Mouse (Mus musculus) common myeloid progenitor, adult 5-6 weeks (primary cell): ENCODE measurements at regions not wholly inside any gene's neighbourhood (a gene's known extent, or its start where the extent isn't known, plus 50 kb on each side); places are given as distances from the start of the nearest gene placed in this dataset.

Experiments used
- ATAC-seq: replicated peaks from 2 replicates; pipeline ENCODE4 v1.8.0; 2016; ENCODE audit warnings: low read depth, mild to moderate bottlenecking, moderate TSS enrichment, inconsistent platforms; ENCODE audit not compliant: poor library complexity, severe bottlenecking

GRCm38 (mm10) chr10:117441979-117442803 is 62.4 kb upstream of the Cpsf6 start:
- no peak for ATAC-seq

GRCm38 (mm10) chr10:117441121-117441978 is 61.5 kb upstream of the Cpsf6 start:
- ATAC-seq: no peak

- ATAC-seq: no peak
Observed at GRCm38 (mm10) chr10:117440225-117440976, 60.6 kb upstream of the Cpsf6 start.

- ATAC-seq: no peak
Observed at GRCm38 (mm10) chr10:117439206-117440110, 59.6 kb upstream of the Cpsf6 start.

- no peak for ATAC-seq
Observed at GRCm38 (mm10) chr10:117438614-117439193, 58.9 kb upstream of the Cpsf6 start.

- no peak for ATAC-seq
Observed at GRCm38 (mm10) chr10:117437970-117438369, 58.2 kb upstream of the Cpsf6 start.

- ATAC-seq: no peak
Observed at GRCm38 (mm10) chr10:117436875-117437715, 57.3 kb upstream of the Cpsf6 start.

- ATAC-seq: no peak
Observed at GRCm38 (mm10) chr10:117436308-117436874, 56.6 kb upstream of the Cpsf6 start.

- ATAC-seq: no peak
Observed at GRCm38 (mm10) chr10:117435734-117436121, 55.9 kb upstream of the Cpsf6 start.

- peak; percentile 87 for ATAC-seq
Observed at GRCm38 (mm10) chr10:117434871-117435733, 55.3 kb upstream of the Cpsf6 start.

- ATAC-seq: no peak
Observed at GRCm38 (mm10) chr10:117434293-117434842, 54.6 kb upstream of the Cpsf6 start.

- ATAC-seq: no peak
Observed at GRCm38 (mm10) chr10:117433547-117434292, 53.9 kb upstream of the Cpsf6 start.

- no peak for ATAC-seq
Observed at GRCm38 (mm10) chr10:117432871-117433546, 53.2 kb upstream of the Cpsf6 start.

- ATAC-seq: peak; percentile 43
Observed at GRCm38 (mm10) chr10:117432415-117432814, 52.6 kb upstream of the Cpsf6 start.

GRCm38 (mm10) chr10:117431850-117432249 is 52.0 kb upstream of the Cpsf6 start:
- no peak for ATAC-seq
